Mouse (Mus musculus) limb, embryonic 13.5 days (tissue): ENCODE data around the gene Gm11077. TPM values are rescaled to one million over a fixed set of nuclear protein-coding genes. Genes with fewer than 3 reads are reported as not detected.
A peak's percentile ranks its signal among the peaks of the same experiment; 100 is the strongest.

Experiments
- ATAC-seq: fragments of 200-750 bp; cut with Nextera tagmentation; 2 replicates; pipeline ENCODE4 v1.8.0; 2017; ENCODE audit warnings: low read depth, moderate number of reproducible peaks, moderate TSS enrichment; ENCODE audit not compliant: low FRiP score
- H3K27ac ChIP-seq: fragments of 300-500 bp; sonication (generic); 2 replicates; pipeline ENCODE4 v1.5.1; 2015; ENCODE audit warnings: inconsistent platforms, mild to moderate bottlenecking, moderate library complexity
- H3K27me3 ChIP-seq: fragments of 300-500 bp; sonication (generic); 2 replicates; pipeline ENCODE4 v1.6.1; 2015; ENCODE audit warnings: mild to moderate bottlenecking, inconsistent platforms
- H3K36me3 ChIP-seq: fragments of 300-500 bp; sonication (generic); 2 replicates; pipeline ENCODE4 v1.6.1; 2015; ENCODE audit warnings: inconsistent platforms, mild to moderate bottlenecking, moderate library complexity
- H3K4me1 ChIP-seq: fragments of 300-500 bp; sonication (generic); 2 replicates; pipeline ENCODE4 v1.6.1; 2015; ENCODE audit warnings: inconsistent platforms
- H3K4me2 ChIP-seq: fragments of 300-500 bp; sonication (generic); replicated peaks from 2 replicates; pipeline ENCODE4 v1.6.1; 2015; ENCODE audit warnings: inconsistent platforms, mild to moderate bottlenecking, moderate library complexity
- H3K4me3 ChIP-seq: fragments of 300-500 bp; sonication (generic); 2 replicates; pipeline ENCODE4 v1.5.1; 2015; ENCODE audit warnings: moderate library complexity, mild to moderate bottlenecking, inconsistent platforms
- H3K9ac ChIP-seq: fragments of 300-500 bp; sonication (generic); 2 replicates; pipeline ENCODE4 v1.6.1; 2015; ENCODE audit warnings: mild to moderate bottlenecking, inconsistent platforms
- H3K9me3 ChIP-seq: fragments of 300-500 bp; sonication (generic); 2 replicates; pipeline ENCODE4 v1.6.1; 2016; ENCODE audit warnings: inconsistent platforms
- WGBS: fragments of 180-500 bp; shearing (Covaris S2); methylation state at CpG from one replicate; pipeline ENCODE4 v1.1.7; 2015; 5-methylcytosine and 5-hydroxymethylcytosine counted together
- polyA plus RNA-seq: library from polyadenylated mRNA; unstranded; fragments of >200 nt; fragmentation: Nextera tagmentation; extraction: Ambion mirVana; gene quantifications from 2 replicates; pipeline ENCODE4 v1.2.1, GENCODE M21; 2015

Gm11077 gene
- polyA plus RNA-seq, 1 experiment from 2014 or later = not detected

DNA sequence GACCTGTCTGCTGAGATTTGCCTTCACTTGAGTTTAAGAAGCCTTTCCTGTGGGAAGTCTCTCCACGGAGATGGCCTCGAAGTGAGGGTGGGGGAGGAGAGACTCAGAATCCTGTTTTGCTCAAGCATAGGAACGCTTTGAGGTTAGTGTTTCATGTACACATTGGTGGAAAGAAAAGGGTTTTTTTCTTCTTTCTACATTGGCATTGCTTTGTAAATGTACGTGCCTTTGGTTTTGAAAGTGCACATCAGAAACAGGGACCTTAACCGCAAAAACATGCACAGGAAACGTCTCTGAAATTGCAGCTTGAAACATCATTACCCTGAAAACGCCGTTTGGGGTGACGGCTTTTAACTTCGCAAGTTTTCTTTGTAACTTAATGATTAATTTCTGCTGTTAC is 21.0 kb upstream of the Gm11077 start:
- H3K27me3 ChIP-seq = no peaks in the 10 kb centered on the region
- no peak overlapping the region for H3K4me2 ChIP-seq
- H3K27ac ChIP-seq = peak overlapping the region; percentile 22; the same call in 1 of the 2 replicates
- H3K9ac ChIP-seq = no peak overlapping the region
- H3K4me3 ChIP-seq = no peak overlapping the region
- 33% methylated on average over 10 of the region's 10 CpGs for WGBS
- ATAC-seq = no peak
- H3K4me1 ChIP-seq = peaks cover 43% of the 10 kb centered on the region
- H3K9me3 ChIP-seq = peaks cover 7% of the 10 kb centered on the region
- no peaks in the 10 kb centered on the region for H3K36me3 ChIP-seq

- Histone ChIP-seq H3K27me3 (peaks cover 12% of the 10 kb centered on the region), H3K9ac (no peak overlapping the region), H3K4me2 (no peak overlapping the region), H3K4me1 (peaks cover 32% of the 10 kb centered on the region), H3K4me3 (no peak overlapping the region), H3K36me3 (no peaks in the 10 kb centered on the region), H3K9me3 (peaks cover 7% of the 10 kb centered on the region), H3K27ac (no peak overlapping the region)
- 59% methylated on average over 6 of the region's 6 CpGs for WGBS
- no peak for ATAC-seq
These were observed 19.5 kb upstream of the Gm11077 start for GRCm38 (mm10) chr6:140709415-140710107.

- Histone ChIP-seq H3K27ac (no peak overlapping the region), H3K27me3 (peaks cover 14% of the 10 kb centered on the region), H3K4me1 (peaks cover 21% of the 10 kb centered on the region), H3K4me2 (no peak overlapping the region), H3K36me3 (no peaks in the 10 kb centered on the region), H3K9me3 (no peaks in the 10 kb centered on the region), H3K4me3 (no peak overlapping the region), H3K9ac (no peak overlapping the region)
- 4% methylated on average over 11 of the region's 11 CpGs for WGBS
- no peak for ATAC-seq
These were observed 16.3 kb upstream of the Gm11077 start for GRCm38 (mm10) chr6:140712754-140713153.

GRCm38 (mm10) chr6:140714905-140715365 is 14.1 kb upstream of the Gm11077 start:
- Histone ChIP-seq H3K9ac (no peak overlapping the region), H3K4me2 (peak overlapping the region; percentile 28; the same call in 1 of the 2 replicates), H3K36me3 (no peaks in the 10 kb centered on the region), H3K4me1 (0 out of 2 replicates have a peak, but pooled peaks cover 2% of the 10 kb centered on the region), H3K27me3 (peaks cover 14% of the 10 kb centered on the region), H3K4me3 (no peak overlapping the region), H3K27ac (no peak overlapping the region), H3K9me3 (peaks cover 6% of the 10 kb centered on the region; the same call in 1 of the 2 replicates)
- peak; percentile 62 for ATAC-seq
- 25% methylated on average over 10 of the region's 10 CpGs for WGBS

DNA sequence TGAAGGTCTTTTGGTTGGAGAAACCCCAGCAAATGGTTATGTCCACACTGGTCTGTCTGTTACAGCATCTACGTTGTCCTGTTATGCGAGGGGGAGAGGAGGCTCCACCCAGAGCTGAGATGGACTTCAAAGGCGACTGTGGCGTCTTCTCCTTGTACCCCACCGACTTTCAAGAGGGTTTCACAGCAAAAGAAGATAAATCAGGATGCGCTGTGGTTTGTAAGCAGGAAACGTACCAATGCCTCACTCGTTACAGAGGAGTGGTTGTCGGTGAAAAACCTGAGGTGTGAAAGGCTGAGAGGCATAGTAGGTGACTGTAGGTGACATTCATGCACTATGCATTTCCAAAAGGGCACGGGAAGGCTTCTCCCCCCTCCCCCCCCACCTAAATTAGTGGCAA is 7.0 kb upstream of the Gm11077 start:
- no peaks in the 10 kb centered on the region for H3K36me3 ChIP-seq
- H3K9me3 ChIP-seq = peaks cover 8% of the 10 kb centered on the region; the same call in 1 of the 2 replicates
- ATAC-seq = no peak
- no peak overlapping the region for H3K4me2 ChIP-seq
- no peaks in the 10 kb centered on the region for H3K4me1 ChIP-seq
- WGBS = 70% methylated on average over 10 of the region's 10 CpGs
- H3K27me3 ChIP-seq = no peaks in the 10 kb centered on the region
- no peak overlapping the region for H3K9ac ChIP-seq
- no peak overlapping the region for H3K4me3 ChIP-seq
- H3K27ac ChIP-seq = no peak overlapping the region

DNA sequence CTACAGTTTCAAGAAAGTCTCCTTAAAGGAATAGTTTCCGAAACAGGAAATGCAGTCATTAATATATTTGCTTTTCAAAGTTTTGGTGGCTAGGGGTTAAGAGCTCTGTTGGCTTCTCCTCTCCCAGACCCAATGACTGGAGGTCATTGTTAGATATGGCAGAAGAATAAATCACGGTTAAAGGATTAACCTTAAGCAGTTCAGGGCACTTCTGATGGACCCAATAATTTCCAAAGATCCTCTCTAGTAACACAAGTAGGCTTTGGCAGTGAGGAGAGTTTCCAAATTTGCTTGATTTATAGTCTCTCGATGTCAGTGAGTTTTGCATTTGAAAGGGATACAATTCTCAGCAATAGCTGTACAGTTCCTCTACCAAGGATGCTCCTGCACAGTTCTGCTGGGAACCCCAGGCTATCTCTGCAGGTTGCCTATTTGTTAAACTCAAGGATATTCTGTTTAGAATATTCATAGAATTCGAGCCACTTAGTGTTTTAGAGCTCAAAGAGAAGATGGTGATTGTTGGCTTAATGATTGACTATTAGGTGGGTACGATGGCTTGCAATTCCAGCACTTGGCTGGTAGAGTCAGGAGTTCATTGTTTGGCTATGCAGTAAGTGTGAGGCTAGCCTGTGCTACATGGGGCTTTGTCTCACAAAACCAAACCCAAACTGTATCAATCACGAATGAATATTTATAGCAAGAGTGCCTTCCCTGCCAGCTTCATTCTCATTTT is 1.8 kb downstream of the Gm11077 start:
- 68% methylated on average over 6 of the region's 6 CpGs for WGBS
- Histone ChIP-seq H3K27me3 (peaks cover 6% of the 10 kb centered on the region), H3K4me2 (no peak overlapping the region), H3K9me3 (0 out of 2 replicates have a peak, but pooled peaks cover 5% of the 10 kb centered on the region), H3K4me3 (no peak overlapping the region), H3K9ac (no peak overlapping the region), H3K27ac (no peak overlapping the region), H3K36me3 (no peaks in the 10 kb centered on the region), H3K4me1 (0 out of 2 replicates have a peak, but pooled peaks cover 7% of the 10 kb centered on the region)
- no peak for ATAC-seq

DNA sequence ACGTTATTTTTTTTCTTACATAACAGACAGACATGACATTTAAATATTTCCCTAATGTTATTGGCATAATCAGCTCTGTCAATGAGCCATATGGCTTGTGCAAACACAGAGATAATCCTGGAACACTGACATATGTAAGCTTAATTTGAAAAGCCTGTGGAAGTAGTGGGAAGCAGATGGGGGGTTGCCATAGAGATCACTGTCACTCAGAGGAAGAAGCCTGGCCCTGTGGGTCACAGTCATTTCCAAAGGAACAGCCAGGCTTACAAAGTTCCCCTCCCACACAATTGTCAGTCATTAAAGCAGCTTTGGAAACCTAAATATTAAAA is 2.3 kb downstream of the Gm11077 start:
- 85% methylated on average over 1 of the region's 1 CpGs for WGBS
- H3K9ac ChIP-seq = no peak overlapping the region
- H3K27ac ChIP-seq = no peak overlapping the region
- ATAC-seq = no peak
- H3K9me3 ChIP-seq = 0 out of 2 replicates have a peak, but pooled peaks cover 5% of the 10 kb centered on the region
- H3K4me3 ChIP-seq = no peak overlapping the region
- H3K4me2 ChIP-seq = no peak overlapping the region
- H3K27me3 ChIP-seq = peaks cover 6% of the 10 kb centered on the region
- no peaks in the 10 kb centered on the region for H3K36me3 ChIP-seq
- 0 out of 2 replicates have a peak, but pooled peaks cover 7% of the 10 kb centered on the region for H3K4me1 ChIP-seq

DNA sequence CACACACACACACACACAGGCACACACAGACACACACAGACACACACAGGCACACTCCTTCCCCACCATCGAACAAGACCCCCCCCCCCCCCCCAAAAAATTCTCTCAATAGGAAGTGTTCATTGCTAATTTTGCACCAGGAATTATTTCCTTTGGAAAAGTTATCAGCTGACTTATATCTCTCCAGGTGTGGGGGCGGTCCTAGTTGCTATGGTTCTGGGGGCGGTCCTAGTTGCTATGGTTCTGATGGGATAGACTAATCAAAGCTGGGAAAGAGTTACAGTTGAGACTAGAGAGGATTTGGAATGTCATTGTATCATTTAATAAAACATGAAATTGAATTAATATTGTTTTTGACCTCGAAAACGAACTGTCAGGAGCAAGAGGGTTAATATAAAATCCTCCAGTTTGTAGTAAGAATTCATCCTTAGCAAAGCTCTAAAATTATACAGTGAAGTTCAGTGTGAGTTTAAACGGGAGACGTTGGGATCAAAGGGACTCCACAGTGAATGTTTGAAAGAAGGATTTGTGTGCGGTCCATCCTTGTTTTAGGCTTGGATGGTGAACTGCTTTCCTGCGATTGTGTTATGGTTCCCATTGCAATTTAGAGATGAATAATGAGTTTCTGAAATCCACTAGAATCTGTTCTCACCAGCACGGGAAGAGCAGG is 4.0 kb downstream of the Gm11077 start:
- peaks cover 6% of the 10 kb centered on the region for H3K27me3 ChIP-seq
- no peaks in the 10 kb centered on the region for H3K36me3 ChIP-seq
- H3K4me2 ChIP-seq = peak overlapping the region; percentile 62
- no peak overlapping the region for H3K27ac ChIP-seq
- peak overlapping the region; percentile 51; the same call in 1 of the 2 replicates for H3K9ac ChIP-seq
- peak overlapping the region; percentile 36 for H3K4me3 ChIP-seq
- no peak for ATAC-seq
- H3K9me3 ChIP-seq = 0 out of 2 replicates have a peak, but pooled peaks cover 5% of the 10 kb centered on the region
- H3K4me1 ChIP-seq = 0 out of 2 replicates have a peak, but pooled peaks cover 7% of the 10 kb centered on the region
- WGBS = 37% methylated on average over 10 of the region's 10 CpGs

DNA sequence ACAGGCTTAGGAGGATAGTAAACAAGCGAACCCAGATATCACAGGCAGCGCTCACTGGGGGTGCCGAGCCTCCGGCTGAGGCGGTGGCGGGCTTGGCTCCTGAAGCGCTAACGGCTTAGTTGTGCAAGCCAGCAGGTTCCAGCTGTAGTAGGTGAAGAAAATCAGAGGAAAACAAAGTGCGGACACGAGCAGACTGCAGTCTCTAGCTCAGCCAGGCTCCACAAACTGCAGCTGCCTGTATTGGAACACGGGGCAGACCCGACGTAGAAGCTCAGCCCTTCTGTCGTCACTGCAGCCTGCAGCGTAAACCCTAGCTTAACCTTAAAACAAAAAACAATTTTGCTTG is 4.5 kb downstream of the Gm11077 start:
- peaks cover 6% of the 10 kb centered on the region for H3K27me3 ChIP-seq
- H3K4me1 ChIP-seq = 0 out of 2 replicates have a peak, but pooled peaks cover 7% of the 10 kb centered on the region
- 0 out of 2 replicates have a peak, but pooled peaks cover 5% of the 10 kb centered on the region for H3K9me3 ChIP-seq
- 12% methylated on average over 15 of the region's 15 CpGs for WGBS
- no peak overlapping the region for H3K27ac ChIP-seq
- peak overlapping the region; percentile 36 for H3K4me3 ChIP-seq
- peak overlapping the region; percentile 51; the same call in 1 of the 2 replicates for H3K9ac ChIP-seq
- no peaks in the 10 kb centered on the region for H3K36me3 ChIP-seq
- ATAC-seq = peak; percentile 55; the same call in 1 of the 2 replicates
- H3K4me2 ChIP-seq = peak overlapping the region; percentile 62

GRCm38 (mm10) chr6:140745586-140745985 is 16.5 kb downstream of the Gm11077 start:
- H3K27me3 ChIP-seq = no peaks in the 10 kb centered on the region
- no peaks in the 10 kb centered on the region for H3K4me1 ChIP-seq
- no peak overlapping the region for H3K27ac ChIP-seq
- no peak for ATAC-seq
- no peak overlapping the region for H3K9ac ChIP-seq
- no peaks in the 10 kb centered on the region for H3K36me3 ChIP-seq
- H3K4me3 ChIP-seq = no peak overlapping the region
- WGBS = 86% methylated on average over 3 of the region's 3 CpGs
- H3K4me2 ChIP-seq = no peak overlapping the region
- peaks cover 8% of the 10 kb centered on the region; the same call in 1 of the 2 replicates for H3K9me3 ChIP-seq

DNA sequence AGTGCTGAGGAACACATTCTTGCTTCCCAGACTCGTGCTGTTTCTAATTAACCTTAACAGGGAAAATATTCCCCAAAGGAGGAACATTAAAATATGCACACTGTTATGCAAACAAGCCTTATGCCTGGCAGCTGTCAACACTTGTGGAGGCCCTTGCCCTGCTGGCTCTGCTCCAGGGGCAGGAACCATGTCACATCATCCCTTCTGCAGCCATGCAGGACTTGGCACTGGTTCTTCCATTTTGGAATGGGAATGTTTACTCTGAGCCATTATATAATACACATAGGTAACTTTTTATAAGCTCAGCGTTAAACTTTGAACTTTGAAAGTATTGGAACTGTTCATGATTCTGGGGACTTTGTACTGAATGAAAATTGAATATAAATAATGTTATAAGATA is 18.5 kb downstream of the Gm11077 start:
- ATAC-seq = no peak
- no peak overlapping the region for H3K4me3 ChIP-seq
- 68% methylated on average over 2 of the region's 2 CpGs for WGBS
- H3K9ac ChIP-seq = no peak overlapping the region
- no peaks in the 10 kb centered on the region for H3K27me3 ChIP-seq
- H3K36me3 ChIP-seq = no peaks in the 10 kb centered on the region
- peaks cover 8% of the 10 kb centered on the region; the same call in 1 of the 2 replicates for H3K9me3 ChIP-seq
- H3K27ac ChIP-seq = no peak overlapping the region
- no peak overlapping the region for H3K4me2 ChIP-seq
- H3K4me1 ChIP-seq = no peaks in the 10 kb centered on the region
